Mouse (Mus musculus) 416B (cell line): ENCODE measurements around the gene Ficd.
A peak's percentile ranks its signal among the peaks of the same experiment; 100 is the strongest.
"Not testable (repeated sequence)": the region's sequence is repeated elsewhere in the genome, so short reads cannot be mapped to it uniquely, and the experiment has no call there.

Experiments used
- DNase-seq: peaks from one replicate; pipeline ENCODE4 v3.0.0; 2011; ENCODE audit warnings: low read depth

Gene Ficd

GRCm38 (mm10) chr5:113775585-113775984, 40.0 kb downstream of the Ficd start:
- DNase-seq, result no peak

DNA sequence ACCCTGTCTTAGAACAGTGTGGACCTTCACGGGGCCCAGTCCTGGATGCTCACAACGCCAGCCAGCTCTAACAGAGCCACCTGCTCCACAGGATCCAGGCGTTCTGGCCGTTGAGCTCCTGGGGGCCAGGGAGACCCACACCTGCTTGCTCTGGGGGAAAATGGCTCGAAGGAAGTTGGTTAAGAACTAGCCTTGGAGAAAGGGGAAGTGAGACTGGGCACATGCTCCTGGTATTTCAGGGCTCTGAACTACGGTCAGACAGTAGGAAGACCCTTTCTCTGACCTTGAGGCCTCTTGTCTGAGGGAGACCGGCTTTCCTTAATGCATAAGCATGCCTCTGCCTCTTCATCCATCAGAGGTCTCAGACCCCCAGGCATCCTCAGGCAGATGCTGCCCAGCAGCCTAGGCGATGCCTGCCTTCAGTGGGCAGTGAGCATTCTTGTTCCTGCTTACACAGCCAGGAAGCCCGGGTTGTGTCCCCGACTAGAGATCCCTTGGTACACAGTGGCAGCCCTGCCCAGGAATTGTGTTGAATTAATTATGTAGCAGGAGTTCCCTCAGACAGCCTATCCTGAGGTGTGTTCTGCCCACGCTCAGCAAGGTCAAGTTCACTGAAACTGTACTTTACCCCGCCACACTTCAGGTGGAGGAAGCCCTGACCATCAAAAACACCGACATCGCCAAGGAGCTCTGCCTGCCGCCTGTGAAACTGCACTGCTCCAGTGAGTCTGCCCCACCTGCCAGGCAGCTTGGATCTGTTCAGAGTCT, 40.7 kb downstream of the Ficd start:
- no peak for DNase-seq

DNA sequence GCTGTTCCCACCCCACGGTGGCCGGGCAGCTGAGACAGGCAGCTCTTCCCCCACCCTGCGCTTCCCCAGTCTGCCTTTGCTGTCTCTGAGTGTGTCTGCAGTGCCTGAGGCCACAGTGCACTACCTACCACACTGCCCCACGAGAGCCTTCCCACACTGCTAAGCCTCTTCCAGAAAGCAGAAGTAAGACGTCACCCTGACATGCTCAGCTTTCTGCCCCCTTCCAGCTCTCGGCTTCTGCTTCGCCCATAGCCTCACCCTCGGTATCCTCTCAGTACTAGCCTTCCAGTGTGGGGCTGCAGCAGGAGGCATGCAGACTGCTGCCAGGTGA, 41.3 kb downstream of the Ficd start:
- peak; percentile 47 for DNase-seq

- not testable (repeated sequence) for DNase-seq
These were observed 42.1 kb downstream of the Ficd start for GRCm38 (mm10) chr5:113777728-113778127.

DNA sequence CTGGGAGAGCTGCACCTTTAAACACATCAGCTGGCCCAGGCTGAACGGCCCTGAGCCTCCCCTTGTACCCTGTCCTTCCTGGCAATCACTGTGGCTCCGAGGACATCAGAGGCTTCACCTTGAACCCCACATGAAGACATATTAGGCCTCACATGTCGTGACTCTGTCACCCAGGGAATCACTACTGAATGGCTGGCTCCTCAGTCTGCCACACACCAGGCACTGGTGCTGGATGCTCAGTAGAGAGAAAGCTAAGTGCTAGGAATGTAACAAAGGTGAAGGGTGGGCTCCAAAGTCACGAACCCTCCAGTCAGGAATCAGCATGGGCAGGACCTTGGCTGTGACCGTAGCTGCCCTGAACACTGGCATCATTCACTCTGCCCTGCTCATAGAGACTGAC, 44.0 kb downstream of the Ficd start:
- no peak for DNase-seq

DNA sequence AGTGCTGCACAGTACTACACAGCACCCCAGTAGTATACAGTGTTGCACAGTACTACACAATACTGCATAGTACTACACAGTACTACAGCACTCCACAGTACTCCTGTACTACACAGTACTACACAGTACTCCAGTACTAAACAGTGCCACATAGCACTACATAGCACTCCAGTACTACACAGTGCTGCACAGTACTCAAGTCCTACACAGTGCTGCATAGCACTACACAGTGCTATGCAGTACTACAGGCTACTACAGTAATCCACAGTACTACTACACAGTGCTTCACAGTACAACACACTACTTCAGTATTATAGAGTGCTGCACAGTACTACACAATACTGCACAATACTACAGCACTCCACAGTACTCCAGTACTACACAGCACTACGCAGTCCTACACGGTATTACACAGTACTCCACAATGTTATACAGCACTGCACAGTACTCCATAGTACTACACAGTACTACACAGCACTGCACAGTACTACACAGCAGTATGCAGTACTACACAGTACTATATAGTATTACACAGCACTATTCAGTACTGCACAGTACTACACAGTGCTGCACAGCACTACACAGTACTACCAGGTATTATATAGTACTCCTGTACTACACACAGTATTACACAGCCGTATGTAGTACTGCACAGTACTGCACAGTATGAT, 44.6 kb downstream of the Ficd start:
- no peak for DNase-seq

- no peak for DNase-seq
These were observed 45.2 kb downstream of the Ficd start for GRCm38 (mm10) chr5:113780763-113781162.

- no peak for DNase-seq
These were observed 45.7 kb downstream of the Ficd start for GRCm38 (mm10) chr5:113781254-113781653.

GRCm38 (mm10) chr5:113781875-113782274, 46.3 kb downstream of the Ficd start:
- no peak for DNase-seq

- no peak for DNase-seq
These were observed 47.0 kb downstream of the Ficd start for GRCm38 (mm10) chr5:113782624-113783023.

DNA sequence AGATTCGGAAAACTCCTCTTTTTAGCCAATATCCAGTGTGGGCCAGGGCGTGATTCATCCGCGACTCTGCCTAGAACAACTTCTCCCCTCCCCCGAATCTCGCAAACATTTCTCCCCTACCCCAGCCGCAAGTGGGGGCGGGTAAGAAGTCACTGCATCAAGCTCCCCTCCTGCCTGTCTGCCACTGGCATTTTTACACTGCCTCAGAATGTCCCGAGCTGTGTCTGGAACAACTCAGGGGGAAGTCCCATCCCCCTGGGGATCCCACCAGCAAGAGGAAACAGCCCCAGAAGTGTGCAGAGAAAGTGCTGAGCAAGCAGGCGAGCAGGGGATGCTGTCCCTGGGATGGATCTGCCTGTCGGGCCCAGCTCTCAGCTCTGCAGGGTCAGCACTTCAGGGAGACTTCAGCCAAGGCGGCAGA, 48.0 kb downstream of the Ficd start:
- DNase-seq, result no peak

GRCm38 (mm10) chr5:113784104-113784503, 48.5 kb downstream of the Ficd start:
- DNase-seq, result not testable (repeated sequence)

DNA sequence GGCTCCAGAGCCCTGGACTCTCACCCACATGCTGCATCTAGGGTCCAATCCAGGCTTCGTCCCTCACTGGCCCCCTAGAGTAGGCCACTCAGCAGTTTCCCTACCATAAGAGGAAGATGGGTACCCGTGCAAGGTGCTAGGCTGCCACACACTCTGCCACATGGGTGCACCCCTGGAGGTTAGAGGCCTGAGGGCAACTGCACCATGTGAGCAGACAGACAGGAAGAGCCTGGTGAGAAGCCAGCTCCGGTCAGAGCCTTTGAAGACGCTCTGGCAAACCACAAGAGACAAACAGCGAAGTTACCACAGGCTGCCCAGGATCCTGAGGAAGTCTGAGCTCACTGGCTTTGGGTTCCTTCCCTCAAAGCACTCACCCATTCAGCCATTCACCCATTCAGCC, 51.4 kb downstream of the Ficd start:
- peak; percentile 93 for DNase-seq

DNA sequence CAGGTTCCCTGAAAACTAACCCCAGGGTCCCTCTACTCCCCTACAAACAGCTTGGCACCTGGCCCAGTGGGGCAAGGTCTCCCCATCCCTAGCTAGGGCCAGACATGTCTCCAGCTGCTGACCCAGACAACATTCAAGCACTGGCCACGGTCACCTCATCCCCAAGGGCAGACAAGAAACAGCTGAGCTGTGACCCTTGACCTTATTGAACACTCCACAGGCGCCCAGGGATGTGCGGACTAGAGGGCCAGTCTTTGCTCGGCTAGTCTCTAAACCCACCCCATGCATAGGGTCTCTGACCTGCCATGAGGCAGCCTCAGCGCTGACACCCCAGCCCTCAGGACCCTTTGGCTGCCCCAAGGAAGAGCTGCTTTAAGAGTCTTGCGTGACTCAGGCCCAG, 53.0 kb downstream of the Ficd start:
- DNase-seq, result no peak

- DNase-seq, result no peak
These were observed 53.6 kb downstream of the Ficd start for GRCm38 (mm10) chr5:113789075-113789788.
